Mouse (Mus musculus): ENCODE data around the gene Abca1.

- TF ChIP-seq CTCF (IDR thresholded peaks at IDR 0.05; ENCODE audit: low read depth) (no peak), EP300 (optimal IDR thresholded peaks at IDR 0.05) (no peak)
These were observed 4.2 kb downstream of the Abca1 start for GRCm38 (mm10) chr4:53155471-53155870.
